ENCODE assay signal across 8 mouse cellular contexts in genomic region chr4:135508419-135509039, GRCm38 (mm10). TPM values are rescaled to one million over a fixed set of nuclear protein-coding genes. Genes with fewer than 3 reads are reported as not detected.
DNase-seq lines count a peak whose midpoint lies in the region; ATAC-seq lines count a peak whose summit lies in the region.

No protein-coding gene starts in this region.

- H3K9me3 ChIP-seq in hindbrain, embryonic 14.5 days (ENCODE audit: control insufficient read depth, low read length) = no peaks in the 10 kb centered on the region

- no peak overlapping the region for H3K27ac ChIP-seq in hindbrain, embryonic 14.5 days

- peak; percentile 43; the same call in 1 of the 2 replicates for ATAC-seq in hindbrain, embryonic 14.5 days (ENCODE audit: low FRiP score)

- no peak overlapping the region for H3K4me3 ChIP-seq in hindbrain, embryonic 14.5 days (replicated peaks; ENCODE audit: low read length)

- no peaks in the 10 kb centered on the region for H3K36me3 ChIP-seq in hindbrain, embryonic 14.5 days (replicated peaks; ENCODE audit: control insufficient read depth, insufficient read depth)

- H3K27me3 ChIP-seq in hindbrain, embryonic 14.5 days (ENCODE audit: control insufficient read depth, insufficient read depth, low read length) = no peaks in the 10 kb centered on the region

- H3K4me1 ChIP-seq in hindbrain, embryonic 14.5 days (replicated peaks; ENCODE audit: control insufficient read depth, insufficient read depth, low read length) = no peaks in the 10 kb centered on the region; the same call in 1 of the 2 replicates

- peak overlapping the region; percentile 47 for H3K4me2 ChIP-seq in hindbrain, embryonic 14.5 days (replicated peaks)

- H3K9ac ChIP-seq in hindbrain, embryonic 14.5 days = peak overlapping the region; percentile 51; the same call in 1 of the 2 replicates

- DNase-seq in R1 (ENCODE audit: low read depth, low spot score) = peak; percentile 95
- DNase-seq in cerebellum, adult 8-10 months = peak; percentile 67
- peak; percentile 91 for DNase-seq in forelimb bud, embryonic 11.5 days (ENCODE audit: low read depth, low spot score)
- peak; percentile 95 for DNase-seq in hindbrain, embryonic 14.5 days (ENCODE audit: low spot score)
- DNase-seq in layer of hippocampus, postnatal 14 days (ENCODE audit: low spot score in 2 of 2) = peak; percentile 64 to 86
- DNase-seq in lung, postnatal 25 days (ENCODE audit: low spot score) = peak; percentile 68
- peak; percentile 70 for DNase-seq in retina, postnatal 7 days (ENCODE audit: low read depth, low spot score)
- peak; percentile 64 for DNase-seq in yolk sac, embryonic 10.5 days (ENCODE audit: low spot score)

- 14% methylated on average over 13 of the region's 13 CpGs for WGBS in hindbrain, embryonic 14.5 days

RNA-seq across cellular contexts. Expression of gene Nipal3, which starts 13.7 kb away (rescaled TPM):
- 7.2 and 11.0 TPM in 2 replicates for polyA plus RNA-seq in hindbrain, embryonic 14.5 days (2014; fragmentation: Nextera tagmentation; extraction: Ambion mirVana)
- 10 to 100 TPM; 77.5 to 92.8 TPM for total RNA-seq in layer of hippocampus, postnatal 14 days (2021)

RNA-seq across cellular contexts. Expression of gene Stpg1, which starts 13.9 kb away (rescaled TPM):
- polyA plus RNA-seq in hindbrain, embryonic 14.5 days (2014; fragmentation: Nextera tagmentation; extraction: Ambion mirVana) = 0.20 and 0.29 TPM in 2 replicates
- total RNA-seq in layer of hippocampus, postnatal 14 days (2021) = 1 to 10 TPM; 1.7 to 1.8 TPM
